Mouse (Mus musculus) layer of hippocampus, adult 8-10 months (tissue): ENCODE measurements around the gene Mettl16. TPM values are rescaled to one million over a fixed set of nuclear protein-coding genes. Genes with fewer than 3 reads are reported as not detected.

Experiments
- DNase-seq, 2 experiments: peaks; one replicate each; pipeline ENCODE4 v3.0.0; 2022; ENCODE audit warnings: low spot score in 2 of 2
- microRNA-seq, 2 experiments: library from miRNA; unstranded; fragments of <30 nt; microRNA quantifications; one replicate each; pipeline ENCODE4 v1.2.0; 2022
- total RNA-seq, 4 experiments: library from RNA; stranded (reverse); gene quantifications; 2 replicates each; pipeline ENCODE4 v1.2.4; 2022

Mettl16 gene
- total RNA-seq, 4 experiments from 2014 or later: 23.4 to 33.0 (median 30.0) TPM

- no peak for DNase-seq
Observed at GRCm38 (mm10) chr11:74843761-74844160, 73.1 kb downstream of the Mettl16 start.

GRCm38 (mm10) chr11:74845784-74846183 is 75.2 kb downstream of the Mettl16 start:
- DNase-seq: no peak

- peak in 1 of 2 experiments; percentile 80 for DNase-seq
Observed at GRCm38 (mm10) chr11:74847919-74848521, 77.4 kb downstream of the Mettl16 start.

GRCm38 (mm10) chr11:74850998-74851661 is 80.5 kb downstream of the Mettl16 start:
- DNase-seq: no peak

GRCm38 (mm10) chr11:74857756-74858155 is 87.1 kb downstream of the Mettl16 start:
- no peak for DNase-seq

- DNase-seq: no peak
Observed at GRCm38 (mm10) chr11:74862129-74862528, 91.5 kb downstream of the Mettl16 start.

GRCm38 (mm10) chr11:74863471-74863870 is 92.8 kb downstream of the Mettl16 start:
- DNase-seq: no peak

- no peak for DNase-seq
Observed at GRCm38 (mm10) chr11:74864421-74864820, 93.8 kb downstream of the Mettl16 start.

GRCm38 (mm10) chr11:74865252-74865651 is 94.6 kb downstream of the Mettl16 start:
- DNase-seq: no peak

- DNase-seq: peak in 1 of 2 experiments; percentile 55
Observed at GRCm38 (mm10) chr11:74866640-74867039, 96.0 kb downstream of the Mettl16 start.

GRCm38 (mm10) chr11:74867181-74867580 is 96.6 kb downstream of the Mettl16 start:
- no peak for DNase-seq

GRCm38 (mm10) chr11:74868046-74868760 is 97.6 kb downstream of the Mettl16 start:
- no peak for DNase-seq

- no peak for DNase-seq
Observed at GRCm38 (mm10) chr11:74869603-74870002, 99.0 kb downstream of the Mettl16 start.

- no peak for DNase-seq
Observed at GRCm38 (mm10) chr11:74870544-74870943, 99.9 kb downstream of the Mettl16 start.

GRCm38 (mm10) chr11:74870991-74871622 is 100.5 kb downstream of the Mettl16 start:
- peak; percentile 59 to 63 for DNase-seq

GRCm38 (mm10) chr11:74874630-74875029 is 104.0 kb downstream of the Mettl16 start:
- no peak for DNase-seq

GRCm38 (mm10) chr11:74876801-74877200 is 106.2 kb downstream of the Mettl16 start:
- DNase-seq: peak; percentile 77 to 84

Small RNAs within 50 kb of the gene (microRNA-seq; reads per million reads assigned to microRNA genes)
- gene Mir6926: 1.6 to 1.8 reads per million in 2 experiments

Other genes starting within 250 kb of the Mettl16 start
- gene Rap1gap2, start 159.9 kb upstream of the Mettl16 start, total RNA-seq: 100 to 1,000 TPM; 115 to 147 (median 127) TPM
- gene Ccdc92b, start 151.2 kb upstream of the Mettl16 start, total RNA-seq: 10 to 100 TPM; 23.2 to 28.6 (median 24.6) TPM
- gene Cluh, start 121.3 kb upstream of the Mettl16 start, total RNA-seq: 10 to 100 TPM; 71.1 to 78.3 (median 73.6) TPM
- gene Pafah1b1, start 46.2 kb upstream of the Mettl16 start, total RNA-seq: 100 to 1,000 TPM; 310 to 407 (median 358) TPM
- gene Mnt, start 60.1 kb downstream of the Mettl16 start, total RNA-seq: 10 to 100 TPM; 33.0 to 41.6 (median 35.6) TPM
- 100 to 1,000 TPM in 1 of 4 experiments, 10 to 100 TPM in 3; 79.3 to 105 (median 92.2) TPM for gene Sgsm2, start 126.2 kb downstream of the Mettl16 start, total RNA-seq
- gene Tsr1, start 127.2 kb downstream of the Mettl16 start, total RNA-seq: 10 to 100 TPM; 33.1 to 38.4 (median 34.7) TPM
- 10 to 100 TPM; 32.4 to 38.8 (median 36.3) TPM for gene Smg6, start 155.0 kb downstream of the Mettl16 start, total RNA-seq
- gene Srr, start 155.1 kb downstream of the Mettl16 start, total RNA-seq: 10 to 100 TPM; 73.6 to 85.6 (median 83.0) TPM